Mouse (Mus musculus): ENCODE results near the gene Gapvd1. TPM values are rescaled to one million over a fixed set of nuclear protein-coding genes. Genes with fewer than 3 reads are reported as not detected.
"Not testable (repeated sequence)": the region's sequence is repeated elsewhere in the genome, so short reads cannot be mapped to it uniquely, and the experiment has no call there.

Gene Gapvd1
- total RNA-seq, 2 experiments from 2014 or later: 96.5 to 102 TPM

GRCm38 (mm10) chr2:34762174-34762573 is 7.1 kb upstream of the Gapvd1 start:
- DNase-seq (ENCODE audit: low spot score in 2 of 2): no peak
- no peak for TF ChIP-seq CTCF (conservative IDR thresholded peaks at IDR 0.05)
- no peak overlapping the region for H3K4me3 ChIP-seq
- H3K27ac ChIP-seq: no peak overlapping the region

GRCm38 (mm10) chr2:34761272-34761671 is 6.2 kb upstream of the Gapvd1 start:
- H3K27ac ChIP-seq; DNase-seq (ENCODE audit: low spot score in 2 of 2); H3K4me3 ChIP-seq: not testable (repeated sequence)

- H3K4me3 ChIP-seq: no peak overlapping the region
- no peak for DNase-seq (ENCODE audit: low spot score in 2 of 2)
- TF ChIP-seq CTCF (conservative IDR thresholded peaks at IDR 0.05): no peak
- no peak overlapping the region for H3K27ac ChIP-seq
These were observed 2.3 kb upstream of the Gapvd1 start for GRCm38 (mm10) chr2:34757341-34757740.

GRCm38 (mm10) chr2:34753811-34754550 is 1.1 kb downstream of the Gapvd1 start:
- Histone ChIP-seq H3K4me3 (peak overlapping the region; percentile 75), H3K27ac (peak overlapping the region; percentile 95)
- peak; percentile 22; the same call in 1 of the 2 replicates for TF ChIP-seq CTCF (conservative IDR thresholded peaks at IDR 0.05)
- peak; percentile 64 to 85 for DNase-seq (ENCODE audit: low spot score in 2 of 2)

GRCm38 (mm10) chr2:34750245-34750644 is 4.8 kb downstream of the Gapvd1 start:
- DNase-seq (ENCODE audit: low spot score in 2 of 2): no peak
- H3K27ac ChIP-seq: no peak overlapping the region
- TF ChIP-seq CTCF (conservative IDR thresholded peaks at IDR 0.05): no peak
- no peak overlapping the region for H3K4me3 ChIP-seq

GRCm38 (mm10) chr2:34748479-34748878 is 6.6 kb downstream of the Gapvd1 start:
- H3K27ac ChIP-seq: no peak overlapping the region
- DNase-seq (ENCODE audit: low spot score in 2 of 2): no peak
- TF ChIP-seq CTCF (conservative IDR thresholded peaks at IDR 0.05): no peak
- H3K4me3 ChIP-seq: no peak overlapping the region

GRCm38 (mm10) chr2:34745673-34746072 is 9.4 kb downstream of the Gapvd1 start:
- TF ChIP-seq CTCF (conservative IDR thresholded peaks at IDR 0.05): no peak
- H3K27ac ChIP-seq: no peak overlapping the region
- no peak for DNase-seq (ENCODE audit: low spot score in 2 of 2)
- no peak overlapping the region for H3K4me3 ChIP-seq

- Histone ChIP-seq H3K4me3 (no peak overlapping the region), H3K27ac (no peak overlapping the region)
- TF ChIP-seq CTCF (conservative IDR thresholded peaks at IDR 0.05): no peak
- no peak for DNase-seq (ENCODE audit: low spot score in 2 of 2)
These were observed 10.6 kb downstream of the Gapvd1 start for GRCm38 (mm10) chr2:34744476-34744875.

- TF ChIP-seq CTCF (conservative IDR thresholded peaks at IDR 0.05): no peak
- no peak overlapping the region for H3K4me3 ChIP-seq
- H3K27ac ChIP-seq: no peak overlapping the region
- no peak for DNase-seq (ENCODE audit: low spot score in 2 of 2)
These were observed 12.4 kb downstream of the Gapvd1 start for GRCm38 (mm10) chr2:34742675-34743074.

- DNase-seq (ENCODE audit: low spot score in 2 of 2): no peak
- no peak for TF ChIP-seq CTCF (conservative IDR thresholded peaks at IDR 0.05)
- H3K27ac ChIP-seq: no peak overlapping the region
These were observed 13.5 kb downstream of the Gapvd1 start for GRCm38 (mm10) chr2:34741390-34742159.

GRCm38 (mm10) chr2:34739684-34740391 is 15.2 kb downstream of the Gapvd1 start:
- no peak for TF ChIP-seq CTCF (conservative IDR thresholded peaks at IDR 0.05)
- H3K4me3 ChIP-seq: no peak overlapping the region
- DNase-seq (ENCODE audit: low spot score in 2 of 2): no peak
- no peak overlapping the region for H3K27ac ChIP-seq

More at GRCm38 (mm10) chr2:34741390-34742159, 13.5 kb downstream of the Gapvd1 start:
- H3K4me3 ChIP-seq: no peak overlapping the region

- no peak for TF ChIP-seq CTCF (conservative IDR thresholded peaks at IDR 0.05)
- Histone ChIP-seq H3K4me3 (no peak overlapping the region), H3K27ac (no peak overlapping the region)
- no peak for DNase-seq (ENCODE audit: low spot score in 2 of 2)
These were observed 17.1 kb downstream of the Gapvd1 start for GRCm38 (mm10) chr2:34737911-34738310.

- DNase-seq (ENCODE audit: low spot score in 2 of 2): no peak
- H3K27ac ChIP-seq: no peak overlapping the region
- no peak for TF ChIP-seq CTCF (conservative IDR thresholded peaks at IDR 0.05)
- no peak overlapping the region for H3K4me3 ChIP-seq
These were observed 18.4 kb downstream of the Gapvd1 start for GRCm38 (mm10) chr2:34736626-34737025.
